Mouse (Mus musculus) spleen, adult 2 months (tissue): Measurements from ENCODE around the gene Adamts3.

ENCODE experiments used
- CTCF ChIP-seq: fragments of 200-500 bp; IDR thresholded peaks from 2 replicates; pipeline ENCODE4 v1.5.1; 2011; ENCODE audit warnings: mild to moderate bottlenecking, inconsistent platforms; ENCODE audit not compliant: insufficient read depth, insufficient read length, insufficient replicate concordance; ENCODE audit errors: extremely low read depth
- POLR2A ChIP-seq: fragments of 200-500 bp; IDR thresholded peaks from 2 replicates; pipeline ENCODE4 v1.6.1; 2011; ENCODE audit warnings: low read depth, low read length, inconsistent platforms

DNA sequence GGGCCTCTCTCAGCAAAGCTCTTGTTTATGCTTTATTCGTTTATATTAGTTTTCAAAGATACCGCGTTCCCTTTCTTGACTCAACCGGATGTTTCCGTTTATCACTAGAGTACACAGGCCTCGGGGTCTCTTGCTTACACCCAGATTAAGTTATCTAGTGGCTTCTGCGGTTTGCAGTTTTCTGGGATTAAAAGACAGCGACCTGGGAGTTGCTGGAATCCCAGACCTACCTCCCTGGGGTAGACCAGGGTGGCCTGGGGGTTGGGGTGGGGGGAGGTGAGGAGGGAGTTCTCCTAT lies 722 bp upstream of the Adamts3 start:
- TF ChIP-seq CTCF = no peak
- TF ChIP-seq POLR2A = no peak
